Mouse (Mus musculus): ENCODE measurements around the gene Gdap1l1.
"Not testable (repeated sequence)": the region's sequence is repeated elsewhere in the genome, so short reads cannot be mapped to it uniquely, and the experiment has no call there.

Gene Gdap1l1

GRCm38 (mm10) chr2:163422895-163423660 lies 15.2 kb upstream of the Gdap1l1 start:
- peak; percentile 61 for DNase-seq (ENCODE audit: low read depth, low spot score)

DNA sequence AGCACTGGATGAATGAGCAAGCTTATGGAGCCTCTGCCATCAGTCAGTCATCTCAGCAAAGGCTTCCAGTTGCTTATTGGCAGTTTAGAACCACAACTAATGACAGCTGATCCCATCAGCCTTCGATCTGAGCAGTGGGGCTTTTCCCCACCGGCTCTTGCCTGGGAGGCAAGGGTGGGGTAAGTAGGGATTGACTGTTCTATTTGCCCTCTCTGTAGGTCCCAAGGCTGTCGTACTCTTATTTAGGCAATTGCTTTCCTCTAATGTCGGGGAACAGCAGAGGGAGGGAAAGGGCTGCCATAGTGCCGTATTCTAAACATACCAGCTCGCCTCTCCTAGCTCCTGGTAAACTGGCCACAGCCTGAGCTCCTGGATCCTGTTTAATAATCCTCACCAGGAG lies 13.7 kb upstream of the Gdap1l1 start, which contains the start of gene Oser1:
Gene Oser1, minus strand, starts transcription at position 101 of the 400 bp plus-strand sequence.
- no peak for DNase-seq (ENCODE audit: low read depth, low spot score)

GRCm38 (mm10) chr2:163428346-163429011 lies 9.8 kb upstream of the Gdap1l1 start:
- no peak for DNase-seq (ENCODE audit: low read depth, low spot score)

- no peak for DNase-seq (ENCODE audit: low read depth, low spot score)
Measured at GRCm38 (mm10) chr2:163431289-163431688, 7.0 kb upstream of the Gdap1l1 start.

- DNase-seq (ENCODE audit: low read depth, low spot score), result no peak
Measured at GRCm38 (mm10) chr2:163433971-163434370, 4.3 kb upstream of the Gdap1l1 start.

- no peak for DNase-seq (ENCODE audit: low read depth, low spot score)
Measured at GRCm38 (mm10) chr2:163437800-163438199, 476 bp upstream of the Gdap1l1 start.

- no peak for DNase-seq (ENCODE audit: low read depth, low spot score)
Measured at GRCm38 (mm10) chr2:163438619-163439451, 559 bp downstream of the Gdap1l1 start.

GRCm38 (mm10) chr2:163439488-163439887 lies 1.2 kb downstream of the Gdap1l1 start:
- DNase-seq (ENCODE audit: low read depth, low spot score), result no peak

GRCm38 (mm10) chr2:163443543-163443942 lies 5.3 kb downstream of the Gdap1l1 start:
- peak; percentile 81 for DNase-seq (ENCODE audit: low read depth, low spot score)

DNA sequence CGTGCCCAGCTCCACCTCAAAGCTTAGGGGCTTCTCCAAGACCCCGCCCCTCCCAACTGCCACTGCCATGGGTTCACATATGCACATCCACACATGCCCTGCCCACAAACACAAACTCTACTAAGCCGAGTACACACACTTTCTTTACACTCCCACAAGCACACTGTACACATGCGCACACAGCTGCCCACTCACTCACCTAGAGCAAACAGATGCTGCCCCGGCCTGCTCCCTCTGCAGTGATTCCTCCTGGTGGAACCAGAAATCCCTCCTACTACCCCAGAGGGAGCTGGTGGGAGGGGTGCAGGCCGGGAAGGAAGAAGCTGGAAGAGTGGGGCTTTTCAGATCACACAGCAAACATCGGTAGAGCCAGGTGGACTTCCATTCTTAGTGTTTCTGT lies 5.7 kb downstream of the Gdap1l1 start:
- DNase-seq (ENCODE audit: low read depth, low spot score), result no peak

DNA sequence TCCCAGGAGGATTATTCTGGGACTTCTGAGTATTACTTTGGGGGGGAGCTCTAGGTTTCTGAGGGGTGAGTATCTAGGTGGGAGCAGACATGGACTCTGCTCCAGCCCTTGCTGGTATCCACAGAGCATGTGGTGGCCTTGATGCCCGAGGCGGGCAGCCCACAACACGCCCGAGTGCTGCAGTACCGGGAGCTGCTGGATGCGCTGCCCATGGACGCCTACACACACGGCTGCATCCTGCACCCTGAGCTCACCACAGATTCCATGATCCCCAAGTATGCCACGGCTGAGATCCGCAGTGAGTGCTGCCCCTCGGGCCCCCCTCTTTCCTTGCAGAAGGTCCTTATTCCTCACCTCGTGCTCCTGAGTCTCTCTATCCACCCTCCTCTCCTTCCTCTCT lies 9.1 kb downstream of the Gdap1l1 start:
- DNase-seq (ENCODE audit: low read depth, low spot score), result no peak

DNA sequence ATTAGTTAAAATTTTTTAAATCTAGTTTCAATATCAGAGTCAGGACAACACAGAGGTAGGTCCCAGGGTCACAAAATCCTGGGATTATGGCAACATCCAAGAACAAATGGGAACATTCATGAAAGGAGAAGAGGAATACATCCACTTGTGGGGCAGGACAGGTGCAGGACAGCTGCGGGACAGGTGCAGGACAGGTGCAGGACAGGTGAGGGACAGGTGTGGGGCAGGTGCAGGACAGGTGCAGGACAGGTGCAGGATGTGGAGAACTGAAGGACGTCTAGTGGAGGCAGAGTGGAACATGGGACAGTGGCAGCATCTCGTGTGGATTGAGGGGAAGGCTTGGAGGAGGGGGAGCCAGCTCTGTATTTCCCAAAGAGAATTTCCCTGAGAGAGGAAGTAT lies 11.0 kb downstream of the Gdap1l1 start:
- no peak for DNase-seq (ENCODE audit: low read depth, low spot score)

DNA sequence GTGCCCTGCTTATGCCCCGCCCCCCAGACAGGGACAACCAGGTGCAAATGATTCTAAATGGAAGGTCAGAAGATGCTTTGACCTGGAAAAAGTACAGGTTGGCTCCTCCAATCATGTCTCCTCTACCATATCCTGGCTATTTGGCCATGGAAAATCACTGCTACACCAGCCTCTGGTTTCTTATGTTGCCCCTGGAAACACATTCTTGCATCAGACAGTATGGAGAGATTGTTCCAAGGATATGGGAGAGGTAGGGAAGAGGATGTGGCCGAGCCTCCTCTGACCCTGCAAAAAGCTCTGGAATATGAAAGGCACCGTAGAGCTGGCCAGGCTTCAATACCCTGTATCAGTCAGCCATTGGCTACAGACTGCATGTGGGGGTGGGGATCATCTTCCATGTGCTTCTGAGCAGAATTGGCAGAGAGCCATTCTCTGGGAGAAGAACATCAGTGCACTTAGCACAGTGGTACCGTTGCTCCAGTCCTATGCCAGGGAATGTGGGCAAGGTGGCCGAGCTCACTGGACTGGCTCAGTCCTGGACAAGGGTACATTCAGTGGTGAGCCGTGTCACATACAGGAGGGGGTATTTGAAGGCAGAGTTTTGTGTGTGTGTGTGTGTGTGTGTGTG lies 12.5 kb downstream of the Gdap1l1 start:
- DNase-seq (ENCODE audit: low read depth, low spot score), result no peak

DNA sequence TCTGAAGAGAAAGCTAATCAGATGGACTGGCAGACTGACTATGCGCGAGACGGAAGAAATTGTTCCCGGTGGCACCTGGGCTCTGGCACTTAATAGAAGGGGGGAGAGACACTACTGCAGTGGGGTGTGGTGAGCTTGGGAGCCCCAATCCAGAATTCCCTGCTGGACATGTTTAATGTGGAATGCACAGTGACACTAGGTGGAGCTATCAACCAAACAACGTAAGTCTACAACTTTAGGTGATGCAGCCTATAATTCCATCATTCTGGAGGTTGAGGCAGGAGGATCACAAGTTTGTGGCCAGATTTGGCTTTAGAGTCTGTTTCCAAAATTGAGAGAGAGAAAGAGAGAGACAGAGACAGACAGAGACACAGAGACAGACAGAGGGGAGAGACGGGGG lies 14.5 kb downstream of the Gdap1l1 start:
- DNase-seq (ENCODE audit: low read depth, low spot score), result no peak

GRCm38 (mm10) chr2:163453378-163453777 lies 15.1 kb downstream of the Gdap1l1 start:
- no peak for DNase-seq (ENCODE audit: low read depth, low spot score)

- peak; percentile 81 for DNase-seq (ENCODE audit: low read depth, low spot score)
Measured at GRCm38 (mm10) chr2:163458539-163459265, 20.4 kb downstream of the Gdap1l1 start.

DNA sequence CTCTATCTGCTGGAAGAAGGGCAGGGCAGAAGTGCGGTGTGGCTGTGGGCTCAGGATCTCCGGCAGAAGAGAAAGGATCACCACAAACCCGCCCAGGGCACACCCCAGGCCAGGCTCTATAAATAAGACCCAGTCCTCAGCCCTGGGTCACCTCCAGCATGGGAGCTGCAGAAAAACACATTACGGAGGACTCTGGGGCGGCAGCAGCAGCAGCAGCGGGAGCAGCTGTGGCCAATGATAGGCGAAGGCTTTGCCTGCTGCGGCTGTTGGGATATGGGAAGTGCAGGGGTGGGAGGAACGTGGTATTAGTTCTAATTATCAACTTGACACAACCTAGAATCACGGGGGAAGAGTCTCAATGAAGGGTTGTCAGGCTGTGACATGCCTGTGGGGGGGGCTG lies 21.1 kb downstream of the Gdap1l1 start:
- DNase-seq (ENCODE audit: low read depth, low spot score), result peak; percentile 76

GRCm38 (mm10) chr2:163460622-163461021 lies 22.3 kb downstream of the Gdap1l1 start:
- no peak for DNase-seq (ENCODE audit: low read depth, low spot score)

GRCm38 (mm10) chr2:163461307-163461706 lies 23.0 kb downstream of the Gdap1l1 start:
- DNase-seq (ENCODE audit: low read depth, low spot score), result not testable (repeated sequence)

DNA sequence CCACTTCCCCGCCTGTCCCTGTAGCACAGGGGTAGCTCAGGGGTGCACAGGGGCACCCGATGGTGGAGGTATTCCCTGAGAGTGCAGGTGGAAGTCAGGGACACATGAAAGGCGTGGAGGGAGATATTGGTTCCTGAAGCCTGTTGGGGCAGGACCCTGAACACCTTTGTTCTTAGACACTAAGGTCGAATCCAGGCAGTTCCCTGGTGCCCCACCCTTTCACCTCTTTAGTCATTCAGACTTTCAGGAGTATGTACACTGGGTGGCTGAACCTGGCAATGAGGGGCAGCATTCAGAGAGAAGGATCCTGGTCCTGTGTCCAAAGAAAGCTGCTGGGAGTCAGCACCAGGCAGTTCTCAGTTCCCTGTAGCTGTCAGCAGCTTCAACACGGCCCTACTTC lies 24.1 kb downstream of the Gdap1l1 start:
- no peak for DNase-seq (ENCODE audit: low read depth, low spot score)

DNA sequence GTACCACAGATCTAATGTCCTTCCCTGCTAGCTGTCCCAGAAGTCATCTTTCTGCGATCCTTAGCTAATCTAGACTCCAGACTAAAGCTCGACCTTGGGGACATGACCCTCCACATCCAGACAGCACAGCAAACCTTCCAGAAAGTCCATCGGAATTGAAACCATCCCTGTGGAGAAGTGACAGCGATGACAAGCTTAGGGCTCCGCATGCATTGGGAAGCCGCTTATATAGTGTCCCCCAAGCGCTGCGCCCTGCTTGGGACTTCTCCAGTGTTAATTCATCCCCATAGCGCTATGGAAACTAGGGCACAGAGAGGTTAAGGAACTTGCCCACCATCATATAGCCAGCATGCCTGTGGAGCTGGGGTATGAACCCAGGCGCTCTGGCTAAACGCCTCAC lies 24.5 kb downstream of the Gdap1l1 start:
- DNase-seq (ENCODE audit: low read depth, low spot score), result no peak

Data from skeletal muscle tissue, adult 2 months (tissue).